Mouse (Mus musculus) kidney, adult 2 months (tissue): ENCODE measurements at regions not wholly inside any gene's neighbourhood (a gene's known extent, or its start where the extent isn't known, plus 50 kb on each side); places are given as distances from the start of the nearest gene placed in this dataset.

Source experiments
- CTCF ChIP-seq: fragments of 200-500 bp; conservative IDR thresholded peaks from 2 replicates; pipeline ENCODE4 v1.5.1; 2011; ENCODE audit warnings: low read depth, mild to moderate bottlenecking, control low read depth, low read length, moderate library complexity, mixed read lengths; ENCODE audit not compliant: insufficient read depth, insufficient read length
- POLR2A ChIP-seq: fragments of 200-500 bp; IDR thresholded peaks from one replicate; pipeline ENCODE4 v1.6.1; 2011; ENCODE audit warnings: low read depth, low read length, control low read depth

GRCm38 (mm10) chr8:36338628-36339027 lies 573.0 kb downstream of the Gm19410 start:
- no peak for TF ChIP-seq CTCF
- TF ChIP-seq POLR2A, result no peak
